Mouse (Mus musculus): ENCODE data around the gene Plekhg6.
A peak's percentile ranks its signal among the peaks of the same experiment; 100 is the strongest.

The Plekhg6 gene

GRCm38 (mm10) chr6:125323547-125323946, 57.0 kb downstream of the Plekhg6 start:
- no peak for DNase-seq

- DNase-seq: no peak
Observed at GRCm38 (mm10) chr6:125322794-125323193, 57.8 kb downstream of the Plekhg6 start.

- DNase-seq: no peak
Observed at GRCm38 (mm10) chr6:125321114-125321855, 59.3 kb downstream of the Plekhg6 start.

GRCm38 (mm10) chr6:125320323-125320722, 60.3 kb downstream of the Plekhg6 start, which contains the start of gene Scnn1a:
Gene Scnn1a (plus strand): TSS chr6:125320659.
- DNase-seq: no peak

- DNase-seq: no peak
Observed at GRCm38 (mm10) chr6:125319919-125320296, 60.7 kb downstream of the Plekhg6 start.

GRCm38 (mm10) chr6:125318981-125319918, 61.3 kb downstream of the Plekhg6 start:
- DNase-seq: no peak

- no peak for DNase-seq
Observed at GRCm38 (mm10) chr6:125317077-125317476, 63.5 kb downstream of the Plekhg6 start.

GRCm38 (mm10) chr6:125314746-125315145, 65.8 kb downstream of the Plekhg6 start:
- no peak for DNase-seq

GRCm38 (mm10) chr6:125314231-125314563, 66.4 kb downstream of the Plekhg6 start:
- no peak for DNase-seq

- DNase-seq: peak; percentile 83
Observed at GRCm38 (mm10) chr6:125313546-125314230, 66.9 kb downstream of the Plekhg6 start, which contains the start of gene Ltbr. Gene Ltbr (minus strand): TSS chr6:125313885.

Measured in liver (tissue).